Mouse (Mus musculus): Measurements from ENCODE around the gene Bckdhb. TPM values are rescaled to one million over a fixed set of nuclear protein-coding genes. Genes with fewer than 3 reads are reported as not detected.

Gene Bckdhb
- 8.0 TPM for polyA plus RNA-seq (2017; shearing (Covaris generic))

GRCm38 (mm10) chr9:83924878-83925687 lies at the start of gene Bckdhb:
Gene Bckdhb (plus strand): TSS chr9:83925145.

Other genes with a start within 250 kb of the Bckdhb start
- 0.38 TPM for gene Elovl4, start 118.9 kb upstream of the Bckdhb start, polyA plus RNA-seq (2017; shearing (Covaris generic))
- gene Ttk, start 90.5 kb upstream of the Bckdhb start, polyA plus RNA-seq (2017; shearing (Covaris generic)), result 1.7 TPM